Mouse (Mus musculus) stomach, postnatal 0 days (tissue): ENCODE data around the gene Itm2b.

Experiments used
- CTCF ChIP-seq: IDR thresholded peaks from 2 replicates; pipeline ENCODE4 v1.5.1; 2016; ENCODE audit warnings: antibody characterized with exemption, low read depth, mild to moderate bottlenecking, moderate library complexity
- EP300 ChIP-seq: optimal IDR thresholded peaks from 2 replicates; pipeline ENCODE3; 2016; ENCODE audit warnings: antibody characterized with exemption

GRCm38 (mm10) chr14:73368221-73368620, 16.9 kb downstream of the Itm2b start:
- TF ChIP-seq CTCF (no peak), EP300 (no peak)
